Mouse (Mus musculus): ENCODE data around the gene Ankrd11. TPM values are rescaled to one million over a fixed set of nuclear protein-coding genes. Genes with fewer than 3 reads are reported as not detected.

The Ankrd11 gene
- total RNA-seq, 1 experiment from 2014 or later = 90.9 TPM

- no peak for ATAC-seq (replicated peaks; ENCODE audit: low read depth, poor library complexity, severe bottlenecking)
Observed at GRCm38 (mm10) chr8:122935118-122935517, 107.0 kb downstream of the Ankrd11 start.

DNA sequence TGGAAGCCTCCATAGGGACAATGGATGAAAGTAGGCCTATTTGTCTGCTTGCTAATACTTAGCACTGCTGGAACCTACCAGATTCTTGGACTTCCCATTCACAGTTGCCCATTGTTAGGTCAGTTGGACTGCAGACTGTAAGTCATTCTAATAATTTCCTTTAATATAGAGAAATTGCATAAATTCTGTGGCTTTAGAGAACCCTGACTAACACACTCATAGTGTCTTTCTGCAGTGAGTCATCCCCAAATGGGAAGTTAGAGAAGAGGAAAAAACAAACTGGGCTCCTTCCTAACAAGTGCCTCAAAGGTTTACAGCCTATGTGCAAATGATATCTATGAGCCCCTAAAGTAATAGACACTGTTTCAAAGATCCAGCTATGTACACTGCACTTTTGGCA, 108.1 kb downstream of the Ankrd11 start:
- ATAC-seq (replicated peaks; ENCODE audit: low read depth, poor library complexity, severe bottlenecking) = 0 out of 2 replicates have a peak, but pooled peaks have one; percentile 10

DNA sequence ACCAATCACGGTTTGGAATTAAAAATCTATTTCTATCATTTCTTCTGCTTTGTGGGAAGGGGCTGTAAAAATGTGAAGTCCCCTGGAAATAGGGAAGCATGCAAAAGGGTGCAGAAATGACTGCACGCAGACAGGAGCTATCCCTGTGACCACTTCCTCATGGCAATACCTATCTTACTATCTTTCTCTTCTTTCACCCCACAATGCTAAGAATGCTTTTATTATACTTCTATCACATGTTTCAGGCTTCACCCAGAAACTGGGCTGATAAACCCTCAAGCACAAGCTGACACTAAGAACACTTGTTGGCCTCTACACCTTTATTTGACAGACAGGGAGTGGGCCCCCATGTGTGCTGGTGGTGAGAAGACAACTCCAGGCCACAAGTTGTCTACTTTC, 109.5 kb downstream of the Ankrd11 start:
- peak; percentile 59 for ATAC-seq (replicated peaks; ENCODE audit: low read depth, poor library complexity, severe bottlenecking)

DNA sequence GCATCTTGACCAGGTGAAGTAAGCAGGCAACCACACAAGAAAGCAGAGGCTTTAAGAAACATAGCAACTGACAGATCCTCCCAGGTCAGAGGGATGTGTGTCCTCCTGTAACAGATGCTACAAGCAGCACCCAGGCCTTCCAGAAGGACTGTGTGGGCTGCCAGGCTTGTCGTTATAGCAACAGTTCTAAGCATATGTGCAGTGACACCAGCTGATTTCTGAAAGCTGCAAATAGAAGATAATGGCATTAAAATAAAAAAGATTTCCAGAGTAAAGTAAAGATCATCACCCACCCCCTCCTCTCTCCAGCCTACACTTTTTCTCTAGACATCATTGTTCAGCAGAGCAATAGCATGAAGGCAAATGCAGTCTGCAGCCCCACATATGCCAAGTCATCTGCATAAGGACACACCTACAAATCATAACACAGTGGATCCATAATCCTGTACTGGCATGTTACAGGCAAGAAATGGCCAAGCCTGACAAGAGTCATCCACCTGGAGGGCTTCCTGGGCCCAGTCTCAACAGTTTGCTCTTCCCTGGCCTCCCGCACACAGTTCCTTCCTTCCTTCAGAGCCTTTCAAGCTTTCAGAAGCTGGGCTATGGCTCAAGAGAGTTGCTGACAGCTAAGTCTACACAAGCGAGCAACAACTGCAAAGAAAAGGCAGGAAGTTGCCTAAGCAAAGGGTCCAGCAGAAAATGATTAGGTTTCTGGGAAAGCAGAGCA, 110.1 kb downstream of the Ankrd11 start:
- peak; percentile 33; the same call in 1 of the 2 replicates for ATAC-seq (replicated peaks; ENCODE audit: low read depth, poor library complexity, severe bottlenecking)

- peak; percentile 53 for ATAC-seq (replicated peaks; ENCODE audit: low read depth, poor library complexity, severe bottlenecking)
Observed at GRCm38 (mm10) chr8:122928631-122929224, 113.3 kb downstream of the Ankrd11 start.

DNA sequence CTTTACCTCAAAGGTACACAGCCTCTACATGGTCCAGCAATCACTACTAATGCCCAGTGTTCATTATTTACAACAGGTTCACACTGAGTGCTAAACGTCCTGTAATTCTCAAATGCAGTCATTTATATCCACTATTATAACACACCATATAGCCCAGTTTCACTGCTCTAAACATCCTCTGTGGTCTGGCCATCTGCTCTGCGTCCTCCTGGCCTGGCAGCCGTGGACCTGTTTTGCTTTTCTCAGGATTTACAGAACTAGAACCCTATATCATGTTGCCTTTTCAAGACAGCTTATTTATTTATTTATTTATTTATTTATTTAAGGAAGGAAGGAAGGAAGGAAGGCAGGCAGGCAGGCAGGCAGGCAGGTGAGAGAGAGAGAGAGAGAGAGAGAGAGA, 114.2 kb downstream of the Ankrd11 start:
- ATAC-seq (replicated peaks; ENCODE audit: low read depth, poor library complexity, severe bottlenecking) = no peak

DNA sequence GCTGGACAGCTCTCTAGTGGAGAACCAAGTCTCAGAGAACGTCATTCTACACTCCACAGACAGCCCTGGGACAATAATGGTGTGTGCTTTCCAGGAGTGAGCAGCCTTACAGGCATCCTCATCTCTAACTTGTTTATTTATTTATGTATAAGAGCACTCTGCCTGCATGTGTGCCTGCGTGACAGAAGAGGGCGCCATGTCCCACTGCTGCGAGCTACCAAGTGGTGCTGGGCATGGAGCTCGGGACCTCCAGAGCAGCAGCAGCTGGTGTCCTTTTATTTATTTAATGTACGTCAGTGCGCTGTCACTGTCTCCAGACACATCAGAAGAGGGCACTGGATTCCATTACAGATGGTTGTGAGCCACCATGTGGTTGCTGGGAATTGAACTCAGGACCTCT, 115.3 kb downstream of the Ankrd11 start:
- no peak for ATAC-seq (replicated peaks; ENCODE audit: low read depth, poor library complexity, severe bottlenecking)

DNA sequence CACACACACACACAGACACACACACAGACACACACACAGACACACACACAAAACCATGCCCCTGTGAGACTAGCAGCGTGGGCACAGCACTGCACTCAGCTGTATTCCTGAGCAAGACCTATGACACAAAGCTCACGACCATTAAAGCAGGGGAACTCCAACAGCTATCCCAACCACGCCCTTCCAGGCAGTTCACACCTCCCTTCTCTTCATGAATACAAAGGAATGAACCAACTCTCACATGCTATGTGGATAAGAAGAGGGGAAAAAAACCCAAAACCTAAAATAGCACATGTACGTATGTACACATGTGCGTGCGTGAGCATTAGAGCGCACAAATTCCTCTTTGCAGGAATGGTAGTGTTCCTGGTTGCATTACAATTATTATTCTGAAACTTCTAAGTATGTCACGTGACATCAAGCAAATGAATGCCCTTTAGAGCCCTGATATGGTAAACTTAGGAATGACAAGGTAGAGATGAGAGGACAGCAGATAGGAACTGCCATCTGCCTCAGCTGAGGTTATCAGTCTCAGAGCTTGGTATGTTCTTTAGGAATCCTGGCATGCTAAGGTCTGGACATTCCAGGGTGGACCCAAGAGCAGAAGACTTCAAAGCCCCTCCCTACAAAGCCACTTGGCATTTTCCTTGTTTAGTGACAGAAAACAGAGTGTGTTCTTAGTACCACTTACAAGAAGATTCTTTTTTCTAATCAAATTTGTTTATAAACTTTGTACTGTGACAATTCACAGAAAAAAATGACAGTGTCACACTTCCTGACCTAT, 115.9 kb downstream of the Ankrd11 start:
- no peak for ATAC-seq (replicated peaks; ENCODE audit: low read depth, poor library complexity, severe bottlenecking)

DNA sequence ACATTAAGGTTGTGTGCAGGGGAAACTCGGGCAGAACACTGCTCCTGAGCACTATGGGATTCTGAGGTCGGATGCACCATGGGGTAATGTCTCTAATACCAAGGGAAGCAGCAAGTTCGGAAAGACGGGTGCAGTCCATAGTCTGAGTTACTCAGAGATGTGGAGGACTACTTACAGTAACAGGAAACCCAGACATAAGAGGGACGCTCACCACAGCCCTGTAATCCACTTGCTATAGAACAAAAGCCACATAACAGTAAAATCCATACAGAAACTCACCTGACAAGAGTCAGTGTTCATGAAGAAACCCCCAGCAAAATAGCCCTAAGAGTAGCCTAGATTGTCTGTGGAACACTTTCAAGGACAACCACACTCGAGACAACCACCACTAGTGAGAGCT, 118.0 kb downstream of the Ankrd11 start:
- no peak for ATAC-seq (replicated peaks; ENCODE audit: low read depth, poor library complexity, severe bottlenecking)

GRCm38 (mm10) chr8:122923431-122924090, 118.5 kb downstream of the Ankrd11 start:
- 0 out of 2 replicates have a peak, but pooled peaks have one; percentile 3 for ATAC-seq (replicated peaks; ENCODE audit: low read depth, poor library complexity, severe bottlenecking)

DNA sequence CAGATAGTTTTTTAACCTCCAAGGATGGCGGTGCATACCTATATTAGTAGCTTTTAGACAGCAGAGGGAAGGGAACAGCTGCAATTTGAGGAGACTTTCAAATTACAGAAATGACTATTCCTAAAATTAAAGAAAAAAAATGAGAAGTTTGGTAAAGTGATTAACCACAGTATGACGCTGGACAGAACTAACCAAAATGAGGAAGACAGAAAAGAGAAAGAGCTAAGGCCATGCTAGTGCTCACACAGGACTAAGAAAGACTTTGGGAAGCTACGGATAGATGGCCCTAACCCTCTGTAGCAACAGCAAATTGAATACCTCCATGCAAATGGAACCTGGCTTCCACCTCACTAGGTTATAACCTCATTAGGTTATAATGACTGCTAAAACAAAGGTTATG, 119.1 kb downstream of the Ankrd11 start:
- peak; percentile 67 for ATAC-seq (replicated peaks; ENCODE audit: low read depth, poor library complexity, severe bottlenecking)

GRCm38 (mm10) chr8:122920890-122921289, 121.2 kb downstream of the Ankrd11 start:
- no peak for ATAC-seq (replicated peaks; ENCODE audit: low read depth, poor library complexity, severe bottlenecking)

DNA sequence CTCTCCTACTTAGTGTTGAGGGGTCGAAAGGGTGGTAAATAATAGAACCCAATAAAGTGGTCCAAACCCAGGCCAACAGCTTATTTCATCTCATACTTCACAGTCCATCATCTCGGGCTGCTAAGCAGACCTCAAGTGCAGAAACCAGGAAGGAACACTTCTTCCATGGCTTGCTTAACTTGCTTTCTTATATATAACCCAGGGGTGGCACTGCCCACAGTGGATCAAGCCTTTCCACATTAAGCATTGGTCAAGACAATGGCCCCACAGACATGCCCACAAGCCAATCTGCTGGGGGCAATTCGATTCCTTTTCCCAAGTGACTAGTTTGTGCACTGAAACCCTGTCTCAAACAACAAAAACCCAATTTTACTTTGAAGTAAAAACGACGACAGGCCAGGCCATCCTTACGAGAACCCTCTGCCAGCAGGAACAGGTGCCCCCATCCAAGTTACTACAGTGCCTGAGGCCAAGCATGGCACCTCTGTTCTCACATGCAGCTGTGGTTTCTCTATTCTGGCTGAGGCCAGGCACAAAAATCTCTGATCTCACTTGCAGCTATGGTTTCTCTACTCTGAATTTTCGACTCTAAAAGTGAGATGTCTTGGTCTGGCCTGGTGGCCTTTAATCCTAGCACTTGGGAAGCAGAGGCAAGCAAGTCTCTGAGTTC, 123.5 kb downstream of the Ankrd11 start:
- no peak for ATAC-seq (replicated peaks; ENCODE audit: low read depth, poor library complexity, severe bottlenecking)

GRCm38 (mm10) chr8:122917531-122918392, 124.3 kb downstream of the Ankrd11 start:
- peak; percentile 66 for ATAC-seq (replicated peaks; ENCODE audit: low read depth, poor library complexity, severe bottlenecking)

DNA sequence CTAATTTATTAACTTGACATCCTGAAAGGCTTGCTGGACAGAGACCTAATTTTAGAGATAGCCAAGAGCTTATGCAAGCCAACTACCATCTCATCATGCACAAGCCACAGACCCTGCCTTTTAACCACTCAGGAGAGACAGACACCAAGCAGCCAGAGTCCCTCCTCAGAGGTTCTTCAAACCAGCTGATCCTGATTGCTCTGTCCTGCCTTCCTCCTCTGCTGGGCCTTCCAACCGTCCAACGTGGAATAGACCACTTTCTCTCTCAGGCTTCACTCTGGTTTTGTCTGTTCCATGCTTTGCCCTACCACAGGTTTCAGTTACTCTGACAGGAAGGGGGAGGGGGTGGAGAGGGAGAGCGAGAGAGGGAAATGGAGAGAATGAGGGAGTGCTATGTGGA, 125.3 kb downstream of the Ankrd11 start:
- peak; percentile 31; the same call in 1 of the 2 replicates for ATAC-seq (replicated peaks; ENCODE audit: low read depth, poor library complexity, severe bottlenecking)

GRCm38 (mm10) chr8:122912871-122913270, 129.2 kb downstream of the Ankrd11 start:
- ATAC-seq (replicated peaks; ENCODE audit: low read depth, poor library complexity, severe bottlenecking) = no peak

DNA sequence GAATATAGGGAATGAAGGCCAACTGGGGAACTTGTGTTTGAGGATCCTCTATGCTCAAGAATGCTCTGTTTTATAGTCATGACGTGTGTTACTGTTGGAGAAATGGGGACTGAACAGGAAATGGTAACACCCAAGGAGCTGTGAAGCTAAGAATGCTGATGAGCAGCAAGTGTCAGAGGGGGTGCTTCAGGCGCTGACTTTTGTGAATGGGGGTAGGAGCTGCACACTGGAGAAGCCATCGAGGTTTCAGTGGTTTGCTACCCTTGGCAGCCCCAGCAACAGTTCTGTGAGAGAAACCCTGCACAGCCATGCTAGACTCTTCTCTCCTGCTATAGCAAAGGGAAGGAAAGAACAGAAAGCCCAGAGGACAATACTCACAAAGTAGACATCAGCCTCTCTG, 129.9 kb downstream of the Ankrd11 start:
- no peak for ATAC-seq (replicated peaks; ENCODE audit: low read depth, poor library complexity, severe bottlenecking)

DNA sequence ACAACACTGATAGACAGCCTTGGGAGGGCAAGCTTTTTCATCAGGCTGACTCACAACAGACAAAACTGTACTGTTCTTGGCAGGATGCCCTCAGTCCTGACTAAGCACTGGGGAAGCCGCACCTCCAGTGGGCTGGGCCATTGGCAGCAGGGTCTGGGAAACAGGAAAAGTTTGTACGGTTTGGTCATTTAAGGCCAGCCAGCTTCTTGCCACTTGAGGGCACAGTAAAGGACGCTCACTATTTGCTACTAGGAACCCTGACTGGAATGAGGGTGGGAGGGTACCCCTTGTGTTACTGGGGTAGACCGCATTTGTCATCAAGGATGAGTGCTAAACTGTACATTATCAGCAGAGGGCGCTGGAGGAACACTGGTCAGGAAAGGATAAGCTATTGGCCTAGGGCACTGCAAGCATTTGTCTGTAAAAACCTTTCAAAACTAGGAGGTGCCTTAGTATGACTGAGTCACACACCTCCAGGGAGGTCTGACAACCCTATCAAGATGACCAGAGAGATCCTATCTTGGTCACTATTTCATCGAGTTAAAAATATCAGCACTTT, 135.5 kb downstream of the Ankrd11 start:
- peak; percentile 85 for ATAC-seq (replicated peaks; ENCODE audit: low read depth, poor library complexity, severe bottlenecking)

- no peak for ATAC-seq (replicated peaks; ENCODE audit: low read depth, poor library complexity, severe bottlenecking)
Observed at GRCm38 (mm10) chr8:122905346-122905745, 136.7 kb downstream of the Ankrd11 start.

Data from common myeloid progenitor, adult 5-6 weeks (primary cell).